Mouse (Mus musculus) olfactory bulb, adult 2 months (tissue): ENCODE results near the gene Rasgef1b.

Experiments used
- CTCF ChIP-seq: fragments of 200-500 bp; IDR thresholded peaks from 2 replicates; pipeline ENCODE4 v1.5.1; 2012; ENCODE audit warnings: low read depth, mild to moderate bottlenecking, low read length, moderate library complexity; ENCODE audit not compliant: insufficient read depth
- POLR2A ChIP-seq: fragments of 200-500 bp; IDR thresholded peaks from 2 replicates; pipeline ENCODE4 v1.6.1; 2012; ENCODE audit warnings: mild to moderate bottlenecking, low read depth, low read length, moderate library complexity; ENCODE audit not compliant: insufficient read depth

- no peak for TF ChIP-seq POLR2A
- TF ChIP-seq CTCF = no peak
These were observed 444.5 kb downstream of the Rasgef1b start for GRCm38 (mm10) chr5:99284369-99284768.
